ENCODE assay signal across 20 mouse cellular contexts in the genomic region with DNA sequence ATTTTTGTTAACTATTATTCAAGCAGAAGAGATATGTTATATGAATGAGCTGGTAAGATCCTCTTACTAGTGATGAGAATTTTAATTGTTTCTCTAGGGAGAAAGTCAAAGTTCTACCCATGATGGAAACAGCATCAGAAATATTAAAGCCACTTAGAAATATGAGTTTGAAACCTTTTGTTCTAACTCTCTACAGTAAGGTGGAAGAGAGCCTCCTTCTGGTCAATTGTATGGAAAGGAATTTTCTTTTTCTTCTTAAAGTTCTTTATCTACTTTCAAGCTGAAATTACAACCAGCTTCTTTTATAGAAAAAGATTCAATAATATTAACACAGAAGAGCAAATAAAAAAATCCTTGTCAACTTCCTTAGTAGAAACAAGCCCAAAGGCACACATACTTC.
DNase-seq lines count a peak whose midpoint lies in the region; ATAC-seq and TF ChIP-seq lines count a peak whose summit lies in the region.
"Had no signal": no experiment of that assay in that cellular context is flagged by ENCODE, and none has a peak within 500 bp of the region (broad histone marks: within the 10 kb centered on the region; RNA-seq: fewer than 3 reads in every experiment).

No protein-coding gene starts in this region.

- no peak overlapping the region for H3K27ac ChIP-seq in gastrocnemius, adult 2 months
- H3K27ac ChIP-seq in liver, embryonic 11.5 days (ENCODE audit: low read depth, low read length): no peak overlapping the region
- H3K27ac ChIP-seq: limb, embryonic 13.5 days; neural tube, embryonic 15.5 days had no signal

- intact Hi-C loops in gastrocnemius, adult 2 months (cut with DNase I): no loop called here

- peak; percentile 14; the same call in 1 of the 2 replicates for TF ChIP-seq CTCF in gastrocnemius, adult 2 months (IDR thresholded peaks at IDR 0.05)
- TF ChIP-seq CTCF in Patski (IDR thresholded peaks at IDR 0.05): peak; percentile 25

- no peaks in the 10 kb centered on the region for H3K36me3 ChIP-seq in liver, embryonic 11.5 days (ENCODE audit: control insufficient read depth, insufficient read depth, low read length)
- H3K36me3 ChIP-seq: limb, embryonic 13.5 days; neural tube, embryonic 15.5 days had no signal

- no peaks in the 10 kb centered on the region for H3K4me1 ChIP-seq in liver, embryonic 11.5 days (replicated peaks; ENCODE audit: control insufficient read depth, insufficient read depth, low read length)

- CTCF ChIA-PET in Patski (lab: Charles Lee): interaction anchor here (2.1 kb wide), 1 partner anchor 195 kb away, joined by 5 read pairs; a partner anchor contains a TSS

- POLR2A ChIA-PET in Patski (lab: Charles Lee): no interaction called here

- H3K9me3 ChIP-seq in liver, embryonic 11.5 days (ENCODE audit: control insufficient read depth, low read length): no peaks in the 10 kb centered on the region
- H3K9me3 ChIP-seq: limb, embryonic 13.5 days; neural tube, embryonic 15.5 days had no signal

- H3K9ac ChIP-seq in liver, embryonic 11.5 days (ENCODE audit: low read depth, low read length): no peak overlapping the region
- H3K9ac ChIP-seq: limb, embryonic 13.5 days; neural tube, embryonic 15.5 days had no signal

- H3K27me3 ChIP-seq in Patski: peaks cover 11% of the 10 kb centered on the region
- no peaks in the 10 kb centered on the region for H3K27me3 ChIP-seq in liver, embryonic 11.5 days (replicated peaks; ENCODE audit: control insufficient read depth, insufficient read depth, low read length)
- H3K27me3 ChIP-seq: neural tube, embryonic 15.5 days had no signal

- in situ Hi-C loops in Patski (cut with MboI; ENCODE audit: low pct_unique_long_range_greater_than_20kb): loop anchor here (10.0 kb wide), 1 partner anchor 196 kb away; a partner anchor contains a TSS

- no peak for DNase-seq in gastrocnemius, adult 2 months
- no peak for DNase-seq in gastrocnemius, postnatal 4 days (ENCODE audit: low spot score in 2 of 2)
- DNase-seq in layer of hippocampus, adult 9-10 months (ENCODE audit: low spot score): peak; percentile 8
- no peak for DNase-seq in layer of hippocampus, adult 11-12 months (ENCODE audit: low spot score)
- DNase-seq in 3T3-L1 (ENCODE audit: low read depth, low spot score) (peak; percentile 2), Patski (ENCODE audit: low read depth, low spot score) (no peak)
- DNase-seq in liver, embryonic 11.5 days (ENCODE audit: low spot score): no peak
- DNase-seq: cerebellum, adult 11-12 months; cerebellum, postnatal 36 days; gastrocnemius, postnatal 25 days; heart, postnatal 36 days; kidney, adult 9 months; lung, postnatal 4 days; thymus, adult 2 months had no signal

- no peak for ATAC-seq in Patski
- no peak for ATAC-seq in liver, embryonic 11.5 days (replicated peaks; ENCODE audit: low FRiP score)

- no peak overlapping the region for H3K4me2 ChIP-seq in liver, embryonic 11.5 days
- H3K4me2 ChIP-seq: heart, embryonic 11.5 days; limb, embryonic 13.5 days; midbrain, embryonic 11.5 days; neural tube, embryonic 15.5 days had no signal

- no peak overlapping the region for H3K4me3 ChIP-seq in gastrocnemius, adult 2 months
- no peak overlapping the region for H3K4me3 ChIP-seq in liver, embryonic 11.5 days (ENCODE audit: low read depth, low read length)
- H3K4me3 ChIP-seq: erythroblast, embryonic 14.5 days; limb, embryonic 13.5 days; myocyte; neural tube, embryonic 15.5 days had no signal

Comparison
In these comparisons a context has a peak if more than half of its experiments do, and no peak if none do; other contexts are left out.
1. DNase-seq: peak in layer of hippocampus, adult 9-10 months (single experiment) and 3T3-L1 (single experiment); none in gastrocnemius, adult 2 months (single experiment), gastrocnemius, postnatal 4 days (0 of 2), layer of hippocampus, adult 11-12 months (single experiment), Patski (single experiment) and liver, embryonic 11.5 days (single experiment).